Mouse (Mus musculus) inflammation-experienced regulatory T-cells, adult 6 months (primary cell): ENCODE measurements around the gene Stx6. TPM values are rescaled to one million over a fixed set of nuclear protein-coding genes. Genes with fewer than 3 reads are reported as not detected.

Source experiments
- ATAC-seq: one replicate; pipeline ENCODE4 v1.8.0; 2017
- polyA plus RNA-seq, 3 experiments: library from polyadenylated mRNA; unstranded; fragments of 100-300 nt; shearing (Covaris generic); gene quantifications; one replicate each; pipeline ENCODE4 v1.2.1; 2017

Gene Stx6
- polyA plus RNA-seq, 3 experiments from 2014 or later, result 50.2 to 72.7 (median 54.4) TPM

- no peak for ATAC-seq
Observed at GRCm38 (mm10) chr1:155236306-155237024, 78.0 kb downstream of the Stx6 start.

GRCm38 (mm10) chr1:155237390-155237789 is 78.9 kb downstream of the Stx6 start:
- no peak for ATAC-seq

DNA sequence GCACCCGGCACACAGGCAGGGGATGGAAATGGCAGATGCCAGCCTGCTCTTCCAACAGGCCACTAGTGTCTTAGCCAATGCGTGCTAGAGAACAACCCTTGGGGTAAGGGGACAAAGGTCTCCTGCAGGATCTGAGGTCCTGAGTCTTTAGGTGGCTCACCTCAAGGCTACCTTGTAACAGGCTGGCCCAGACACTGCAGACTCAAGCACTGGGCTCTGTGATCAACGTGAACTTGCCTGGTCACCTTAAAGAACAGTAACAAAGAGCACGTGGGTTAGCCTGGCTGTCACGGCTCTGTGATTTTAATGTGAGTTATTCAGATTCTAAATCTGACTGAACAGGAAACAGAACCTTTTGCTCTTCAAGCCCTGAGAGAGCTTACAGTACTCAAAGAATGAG is 79.6 kb downstream of the Stx6 start:
- ATAC-seq, result no peak

DNA sequence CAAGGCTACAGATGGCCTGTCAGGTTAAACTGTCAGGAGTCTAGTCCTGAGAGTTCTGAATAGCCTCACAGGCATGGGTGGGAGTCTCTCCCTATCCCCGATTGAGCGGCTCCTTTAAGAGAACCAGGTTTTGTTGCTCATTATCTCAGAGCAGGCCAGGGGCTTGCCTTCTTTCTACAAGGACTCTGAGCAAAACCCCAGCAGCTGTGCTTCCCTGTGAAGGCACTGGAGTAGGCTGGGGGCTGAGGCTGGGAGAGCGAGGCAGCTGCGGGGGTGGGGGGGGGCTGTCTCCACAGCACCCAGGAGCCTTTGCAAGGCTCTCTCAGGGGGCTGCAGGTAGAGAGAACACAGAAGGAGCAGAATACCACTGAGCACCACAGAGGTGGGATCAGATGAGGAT is 80.7 kb downstream of the Stx6 start:
- ATAC-seq, result no peak

DNA sequence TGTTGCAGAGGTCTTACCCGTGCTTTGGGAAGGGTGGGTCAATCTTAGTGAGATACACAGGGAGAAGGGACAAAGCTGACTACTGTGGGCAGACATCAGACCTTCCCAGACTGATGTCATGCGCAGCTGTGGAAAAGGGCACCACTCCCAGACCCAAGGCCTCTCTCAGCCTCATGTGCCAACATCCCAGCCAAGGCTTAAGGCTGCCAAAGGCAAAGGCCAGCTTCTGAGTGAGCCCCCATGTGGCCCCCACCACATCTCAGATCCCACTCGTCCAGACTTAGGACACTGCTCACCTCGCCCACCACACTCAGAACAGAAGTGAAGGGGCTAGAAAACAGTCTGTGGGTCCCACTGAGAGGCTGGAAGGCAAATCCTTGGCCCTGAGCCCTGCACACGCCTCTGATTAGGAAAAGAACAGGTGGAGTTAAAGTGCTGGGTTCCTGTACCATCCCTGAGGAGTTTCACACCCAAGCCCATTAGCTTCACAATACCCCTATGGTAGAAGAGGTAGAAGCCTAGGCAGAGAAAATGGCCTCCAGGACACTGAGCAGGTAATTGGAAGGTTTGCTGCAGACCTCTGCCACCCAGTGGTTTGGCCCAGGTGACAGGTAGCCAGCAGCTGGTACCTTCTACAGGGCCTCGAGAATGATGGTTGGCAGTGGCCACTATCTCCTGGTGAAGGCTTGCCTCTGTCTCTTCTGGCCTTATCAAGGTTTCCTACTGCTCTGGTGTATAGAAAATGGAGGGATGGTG is 81.6 kb downstream of the Stx6 start:
- no peak for ATAC-seq

DNA sequence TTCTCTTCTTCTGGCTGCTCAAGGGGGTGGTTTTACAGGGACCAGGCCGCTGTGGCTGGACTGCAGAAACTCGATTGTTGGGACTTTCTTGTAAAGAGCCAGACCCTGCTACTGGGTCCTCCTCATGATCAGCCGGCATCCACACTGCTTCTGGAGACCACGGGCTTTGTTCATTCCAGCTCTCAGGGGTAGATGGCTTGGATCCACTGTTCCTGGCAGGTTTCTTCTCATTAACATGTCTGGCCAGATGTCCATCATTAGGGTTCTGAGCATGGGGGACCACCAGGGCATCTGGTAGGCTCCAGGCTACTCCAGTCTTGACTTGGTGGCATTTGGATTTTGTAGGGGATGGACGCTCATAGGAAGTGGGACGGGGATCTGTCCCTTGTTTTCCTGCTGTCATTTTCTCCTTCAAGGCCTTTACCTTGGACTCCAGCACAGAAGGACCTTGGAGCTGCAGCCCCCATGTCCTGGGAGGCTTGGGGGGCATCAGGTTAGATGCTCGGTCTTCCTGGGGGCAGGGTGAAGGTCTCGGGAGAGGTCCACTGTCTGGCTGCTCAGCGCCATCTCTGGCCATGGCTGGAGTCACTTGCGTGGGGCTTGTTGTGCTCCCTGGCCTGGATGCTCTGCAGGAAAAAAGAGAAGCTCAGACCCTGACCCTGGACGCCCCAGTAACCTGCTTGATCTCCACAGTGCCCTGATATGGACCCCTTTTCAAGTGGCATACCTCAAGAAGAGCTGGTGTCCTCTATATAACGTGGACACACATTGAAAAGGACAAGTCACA is 83.4 kb downstream of the Stx6 start:
- ATAC-seq, result no peak

DNA sequence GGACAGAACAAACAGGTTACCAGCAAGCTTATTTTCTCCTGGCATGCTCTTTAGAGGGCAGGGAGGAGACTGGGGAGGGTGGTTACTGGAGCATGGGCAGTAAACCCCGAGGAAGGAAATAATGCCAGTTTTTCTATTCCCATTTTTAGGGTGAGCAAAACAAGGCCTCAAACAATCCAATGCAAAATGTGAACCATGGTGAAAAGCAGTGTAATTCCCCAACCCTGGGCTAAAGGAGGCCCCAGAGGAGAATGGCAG is 83.9 kb downstream of the Stx6 start:
- no peak for ATAC-seq

DNA sequence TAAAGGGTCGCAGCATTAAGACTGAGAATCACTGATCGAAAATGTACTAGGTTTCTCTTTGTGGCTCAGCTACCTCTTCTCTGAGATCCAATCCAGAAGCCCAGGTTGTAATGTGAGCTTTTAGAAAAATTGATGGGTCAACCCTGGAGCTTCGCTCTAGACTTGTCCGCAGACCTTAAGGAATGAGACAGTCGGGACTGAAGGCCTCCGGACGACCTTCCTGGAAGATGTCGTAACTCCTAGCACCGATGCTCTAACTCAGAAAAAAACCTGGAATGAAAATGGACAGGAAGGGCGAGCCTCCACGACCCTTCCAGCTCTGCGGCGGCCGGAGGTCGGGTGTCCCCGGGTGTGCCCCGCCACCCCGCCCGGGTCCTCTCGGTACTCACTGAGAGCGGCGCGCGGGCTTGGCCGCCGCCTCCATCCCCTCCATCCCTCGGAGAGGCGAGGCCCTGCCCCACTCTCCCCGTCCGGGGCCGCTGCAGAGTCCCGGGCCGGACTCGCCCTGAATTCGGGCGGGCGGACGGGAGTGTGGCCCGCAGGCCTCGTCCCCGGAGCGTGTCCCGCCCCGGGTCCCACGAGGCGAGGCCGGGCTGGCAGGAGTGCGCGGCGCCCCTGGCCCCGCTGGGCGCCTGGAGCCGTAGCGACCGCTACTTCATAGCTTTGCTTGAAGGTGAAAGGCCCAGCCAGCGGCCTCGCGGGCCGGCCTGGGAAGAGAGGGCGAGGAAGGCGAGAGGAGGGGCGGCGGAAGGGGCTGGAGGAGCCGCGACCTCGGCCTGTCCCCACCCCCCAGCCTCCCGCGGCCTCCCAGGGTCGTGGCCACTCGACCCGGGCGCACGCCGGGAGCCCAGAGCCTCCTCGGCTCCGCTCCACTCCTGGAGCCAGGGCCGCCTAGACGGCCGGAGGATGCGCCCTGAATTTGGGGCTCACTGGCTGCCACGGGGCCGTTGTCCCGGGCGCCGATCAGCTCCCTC is 85.6 kb downstream of the Stx6 start, which contains the start of gene BC034090:
Gene BC034090, minus strand, starts transcription at position 648 of the 974 bp plus-strand sequence.
- ATAC-seq, result no peak

DNA sequence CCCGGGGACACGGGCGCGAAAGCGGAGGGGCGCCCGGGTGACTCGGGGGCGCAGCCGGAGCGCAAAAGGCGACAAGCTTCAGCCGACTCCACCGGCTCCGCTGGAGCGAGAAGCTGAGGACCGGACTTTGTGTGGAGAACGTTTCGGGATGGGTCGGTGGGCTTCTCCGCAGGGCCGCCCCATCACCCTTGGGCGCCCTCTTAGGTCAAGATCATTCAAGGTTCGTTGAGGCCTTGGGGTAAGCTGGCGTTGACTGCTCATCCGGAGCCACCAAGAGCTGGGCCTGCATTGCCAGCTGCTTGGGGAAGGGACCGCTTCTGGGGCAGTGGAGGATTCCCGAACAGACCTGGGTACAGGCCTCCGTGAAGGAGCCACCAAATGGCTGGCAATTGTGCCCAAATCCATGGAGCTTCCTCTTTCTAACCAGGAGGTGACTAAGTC is 86.3 kb downstream of the Stx6 start:
- no peak for ATAC-seq

DNA sequence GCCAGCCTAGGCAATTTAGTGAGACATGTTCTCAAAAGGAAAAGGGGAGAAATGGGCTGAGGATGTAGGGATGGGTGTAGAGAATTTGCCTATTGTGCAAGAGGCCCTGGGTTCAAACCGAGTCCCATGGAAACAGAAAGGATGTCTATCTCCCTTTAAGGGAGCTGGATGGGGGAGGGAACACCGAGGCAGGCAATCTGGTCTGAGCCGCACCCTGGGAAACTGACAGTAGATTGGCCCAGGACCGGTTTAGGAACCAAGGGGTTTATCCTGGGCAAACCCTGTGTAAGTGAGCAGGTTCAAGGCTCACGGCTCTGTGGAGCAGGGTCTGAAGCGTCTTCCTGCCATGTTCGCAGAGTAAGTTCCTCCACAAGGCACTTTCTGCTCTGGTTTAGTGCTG is 87.0 kb downstream of the Stx6 start:
- ATAC-seq, result no peak

DNA sequence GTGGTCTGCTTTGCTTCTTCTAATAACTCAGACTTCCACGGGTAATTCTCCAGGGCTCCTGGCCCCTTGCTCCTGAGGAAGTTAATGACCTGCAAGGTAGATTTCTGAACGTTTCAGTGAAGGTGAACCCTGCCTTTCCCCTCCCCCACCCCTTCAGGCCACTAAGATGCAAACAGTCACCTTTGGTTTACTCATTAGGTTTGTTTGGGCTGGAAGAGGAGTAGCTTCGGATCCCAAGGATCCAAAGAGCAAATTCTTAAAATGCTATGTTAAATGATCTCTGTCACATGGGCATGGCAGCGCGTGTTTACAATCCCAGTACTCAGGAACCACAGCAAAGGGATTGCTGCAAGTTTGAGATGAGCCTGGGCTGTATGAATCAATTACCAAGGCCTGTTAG is 88.9 kb downstream of the Stx6 start:
- no peak for ATAC-seq

DNA sequence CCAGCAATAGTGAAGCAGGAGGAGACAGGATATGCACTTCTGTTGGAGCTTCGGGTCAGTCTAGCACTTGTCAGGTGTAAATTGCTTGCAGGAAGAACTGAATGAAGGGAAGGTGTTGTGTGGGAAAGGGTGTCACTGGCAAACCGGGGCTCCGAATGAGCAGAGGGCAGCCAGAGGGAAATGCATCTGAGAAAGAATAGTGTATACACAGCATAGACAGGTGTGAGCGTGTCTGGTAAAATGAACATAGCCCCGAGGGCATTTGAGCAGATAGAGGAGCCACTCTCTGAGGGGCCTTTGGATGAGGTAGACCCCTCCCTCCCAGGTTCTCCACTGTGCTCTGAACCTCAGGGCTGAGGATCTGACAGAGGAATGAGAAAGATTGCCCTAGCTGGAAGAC is 89.5 kb downstream of the Stx6 start:
- ATAC-seq, result no peak

DNA sequence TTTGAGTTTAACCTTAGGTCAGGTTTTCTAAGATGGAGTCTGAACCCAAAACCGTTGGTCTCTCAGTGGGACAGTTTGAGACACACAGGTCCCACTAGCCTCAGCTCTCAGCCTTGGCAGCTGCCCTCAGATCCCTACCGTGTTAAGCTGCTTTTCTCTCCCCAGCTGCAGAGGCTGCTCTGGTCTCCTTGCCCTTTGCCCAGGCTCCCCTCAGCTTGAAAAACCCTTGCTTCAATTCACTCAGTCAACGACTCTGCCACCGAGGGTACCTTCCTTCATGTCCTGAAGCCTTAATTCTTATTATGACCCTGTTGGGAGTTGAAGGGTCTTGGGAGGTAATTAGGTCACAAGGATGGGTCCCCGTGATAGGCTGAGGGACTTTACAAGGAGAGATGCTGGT is 91.4 kb downstream of the Stx6 start:
- ATAC-seq, result no peak

- ATAC-seq, result no peak
Observed at GRCm38 (mm10) chr1:155250531-155251135, 92.1 kb downstream of the Stx6 start.

DNA sequence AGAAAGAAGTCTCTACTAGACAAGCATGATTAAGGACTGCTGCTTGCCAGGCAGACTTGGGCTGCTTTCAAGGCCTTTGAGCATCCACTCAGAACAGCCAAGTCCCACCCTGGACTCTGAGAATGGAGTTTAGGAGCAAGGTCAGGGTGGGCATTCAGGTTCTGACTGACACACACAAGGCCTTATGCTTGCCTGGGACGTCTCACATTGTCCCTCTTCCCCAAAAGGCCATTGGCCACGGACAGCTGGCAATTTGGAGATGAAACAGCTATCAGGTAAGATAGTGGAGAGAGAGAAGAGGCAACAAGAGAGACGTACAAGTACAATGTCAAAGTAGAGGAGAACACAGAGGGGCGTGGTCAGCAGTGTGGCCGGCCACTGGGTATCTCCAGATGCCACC is 93.1 kb downstream of the Stx6 start:
- no peak for ATAC-seq

DNA sequence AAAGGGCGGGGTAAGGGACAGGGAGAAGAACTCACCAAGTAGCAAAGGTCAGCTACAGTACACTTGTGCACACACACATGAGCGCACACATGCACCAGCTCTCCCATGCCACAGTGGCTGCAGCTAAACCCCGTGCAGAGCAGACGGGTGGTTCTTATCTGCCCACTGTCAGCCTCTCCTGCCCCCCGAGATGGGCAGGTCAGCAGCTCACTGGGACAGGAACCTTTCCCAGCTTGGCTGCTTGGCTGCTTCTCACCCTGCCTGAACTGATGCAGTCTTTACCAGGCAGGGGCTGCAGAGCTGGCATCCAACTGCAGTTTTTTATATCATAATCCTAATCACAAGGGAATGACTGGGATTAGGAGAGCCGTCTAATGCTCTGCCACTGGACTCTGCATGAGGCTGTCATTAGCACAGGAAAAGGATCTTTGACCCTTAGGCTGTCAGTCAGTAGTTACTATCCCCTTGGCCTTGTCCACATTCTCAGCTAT is 94.2 kb downstream of the Stx6 start:
- ATAC-seq, result no peak

GRCm38 (mm10) chr1:155253126-155253525 is 94.6 kb downstream of the Stx6 start:
- ATAC-seq, result no peak

DNA sequence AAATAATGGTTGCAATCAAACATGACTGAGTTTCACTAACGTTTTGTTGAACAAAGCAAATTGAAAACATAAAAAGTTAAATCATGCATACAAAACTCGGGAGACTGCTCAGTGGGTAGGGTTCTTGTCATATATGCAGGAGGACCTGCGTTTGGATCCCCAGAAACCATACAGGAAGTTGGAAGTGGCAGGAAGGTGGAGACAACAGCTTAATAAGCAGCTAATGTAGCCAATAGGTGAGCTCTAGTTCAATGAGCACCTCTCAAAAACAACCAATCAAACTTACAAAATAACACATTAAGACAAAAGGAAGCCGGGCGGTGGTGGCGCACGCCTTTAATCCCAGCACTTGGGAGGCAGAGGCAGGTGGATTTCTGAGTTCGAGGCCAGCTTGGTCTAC is 95.8 kb downstream of the Stx6 start:
- no peak for ATAC-seq
